Mouse (Mus musculus): ENCODE results near the gene Fbp1. TPM values are rescaled to one million over a fixed set of nuclear protein-coding genes. Genes with fewer than 3 reads are reported as not detected.

Fbp1 gene
- 0.09 and 0.37 TPM in 2 replicates for polyA plus RNA-seq (2012; ENCODE audit: low replicate concordance)

GRCm38 (mm10) chr13:62887712-62888441, at the start of gene Fbp1:
TSS of gene Fbp1 (minus strand) at chr13:62888282.

GRCm38 (mm10) chr13:62857941-62858915, 29.9 kb downstream of the Fbp1 start, which contains the start of gene Fbp2:
TSS of gene Fbp2 (minus strand) at chr13:62858422.

Other genes starting within 250 kb of the Fbp1 start
- gene Platr25, start 127.6 kb downstream of the Fbp1 start, polyA plus RNA-seq (2012; ENCODE audit: low replicate concordance) = 1.4 and 1.5 TPM in 2 replicates
- 0.43 TPM in 1 of 2 replicates, not detected in the other for gene Gm5141, start 102.5 kb downstream of the Fbp1 start, polyA plus RNA-seq (2012; ENCODE audit: low replicate concordance)
- not detected in 2 replicates for gene Fbp2, start 29.9 kb downstream of the Fbp1 start, polyA plus RNA-seq (2012; ENCODE audit: low replicate concordance)
- gene 2010111I01Rik, start 76.6 kb upstream of the Fbp1 start, polyA plus RNA-seq (2012; ENCODE audit: low replicate concordance) = 26.1 and 29.8 TPM in 2 replicates

All from hematopoietic multipotent progenitor cell, adult 10-12 weeks (in vitro differentiated cells).